In the genomic region with DNA sequence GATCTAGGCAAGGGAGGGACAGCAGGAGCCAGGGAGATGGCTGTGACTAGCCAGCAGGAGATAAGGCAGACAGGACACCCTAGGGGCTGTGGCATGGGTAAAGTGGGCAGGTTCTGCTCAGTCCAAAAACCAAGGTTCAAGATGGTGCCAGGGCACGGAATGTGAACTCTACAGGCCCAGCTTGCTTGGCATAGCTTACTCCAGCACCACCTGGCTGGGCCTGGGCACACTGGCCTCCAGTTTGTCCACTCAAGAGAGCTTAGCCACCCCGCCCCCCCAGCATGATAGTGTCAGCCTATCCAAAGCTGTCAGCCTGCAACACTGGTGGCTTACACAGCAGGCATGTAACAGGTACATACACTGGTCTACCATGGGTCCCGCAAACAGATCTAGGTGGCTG, we compare ENCODE assay signal across 34 mouse cellular contexts. TPM values are rescaled to one million over a fixed set of nuclear protein-coding genes. Genes with fewer than 3 reads are reported as not detected.
DNase-seq lines count a peak whose midpoint lies in the region; ATAC-seq and TF ChIP-seq lines count a peak whose summit lies in the region.
"Had no signal": no experiment of that assay in that cellular context is flagged by ENCODE, and none has a peak within 500 bp of the region (broad histone marks: within the 10 kb centered on the region; RNA-seq: fewer than 3 reads in every experiment).

No protein-coding gene starts in this region.

- no peak overlapping the region for H3K9ac ChIP-seq in kidney, postnatal 0 days (ENCODE audit: low read depth, low read length)
- no peak overlapping the region for H3K9ac ChIP-seq in lung, postnatal 0 days (replicated peaks; ENCODE audit: low read depth)
- H3K9ac ChIP-seq: embryonic facial prominence, embryonic 12.5 days; forebrain, postnatal 0 days had no signal

- peaks cover 90% of the 10 kb centered on the region for H3K4me1 ChIP-seq in heart, embryonic 10.5 days
- peaks cover 63% of the 10 kb centered on the region for H3K4me1 ChIP-seq in kidney, postnatal 0 days (replicated peaks; ENCODE audit: insufficient read depth, low read length)
- peaks cover 75% of the 10 kb centered on the region for H3K4me1 ChIP-seq in lung, postnatal 0 days (ENCODE audit: insufficient read depth, low read depth, low read length)

- DNase-seq in heart, embryonic 10.5 days (ENCODE audit: low spot score), result no peak
- DNase-seq in heart, postnatal 25 days (ENCODE audit: low spot score), result no peak
- DNase-seq in kidney, postnatal 0 days (ENCODE audit: low spot score), result no peak
- no peak for DNase-seq in kidney, postnatal 10 days
- no peak for DNase-seq in lung, postnatal 0 days (ENCODE audit: low spot score)
- no peak for DNase-seq in lung, postnatal 36 days
- no peak for DNase-seq in cerebellum, adult 11 months
- DNase-seq in ovary, postnatal 14 days (ENCODE audit: low spot score), result no peak
- DNase-seq: adrenal gland, adult 8-10 months; cerebellum, adult 18-20 months; cerebellum, postnatal 14 days; forebrain, postnatal 0 days; gastrocnemius, postnatal 14 days; heart, adult 18-20 months; heart, postnatal 36 days; lung, adult 18-20 months; lung, postnatal 4 days; right cerebral cortex, adult 18-20 months; right cerebral cortex, postnatal 4 days had no signal

- no peaks in the 10 kb centered on the region for H3K9me3 ChIP-seq in heart, embryonic 10.5 days
- H3K9me3 ChIP-seq in kidney, postnatal 0 days (replicated peaks; ENCODE audit: low read length), result no peaks in the 10 kb centered on the region
- H3K9me3 ChIP-seq in lung, postnatal 0 days (ENCODE audit: low read length), result no peaks in the 10 kb centered on the region
- H3K9me3 ChIP-seq: embryonic facial prominence, embryonic 12.5 days had no signal

- no peak overlapping the region for H3K4me2 ChIP-seq in kidney, postnatal 0 days (ENCODE audit: low read length)
- H3K4me2 ChIP-seq in lung, postnatal 0 days (replicated peaks; ENCODE audit: low read depth, low read length), result no peak overlapping the region
- H3K4me2 ChIP-seq: embryonic facial prominence, embryonic 12.5 days had no signal

- H3K36me3 ChIP-seq in heart, embryonic 10.5 days, result peaks cover 17% of the 10 kb centered on the region
- no peaks in the 10 kb centered on the region for H3K36me3 ChIP-seq in kidney, postnatal 0 days (ENCODE audit: insufficient read depth, low read length)
- H3K36me3 ChIP-seq in lung, postnatal 0 days (ENCODE audit: insufficient read depth, low read length), result no peaks in the 10 kb centered on the region

- H3K27ac ChIP-seq in heart, embryonic 10.5 days, result 0 out of 2 replicates have a peak overlapping the region, but pooled peaks have one; percentile 16
- peak overlapping the region; percentile 91 for H3K27ac ChIP-seq in kidney, postnatal 0 days
- peak overlapping the region; percentile 93 for H3K27ac ChIP-seq in lung, postnatal 0 days (ENCODE audit: low read length)
- H3K27ac ChIP-seq: embryonic facial prominence, embryonic 12.5 days had no signal

- 89% methylated on average over 3 of the region's 3 CpGs for WGBS in heart, embryonic 10.5 days
- 91% methylated on average over 3 of the region's 3 CpGs for WGBS in kidney, postnatal 0 days
- 81% methylated on average over 3 of the region's 3 CpGs for WGBS in lung, postnatal 0 days

- H3K27me3 ChIP-seq in heart, embryonic 10.5 days (ENCODE audit: insufficient read depth, poor library complexity, severe bottlenecking), result no peaks in the 10 kb centered on the region
- H3K27me3 ChIP-seq in kidney, postnatal 0 days (ENCODE audit: insufficient read depth, low read length), result no peaks in the 10 kb centered on the region
- no peaks in the 10 kb centered on the region for H3K27me3 ChIP-seq in lung, postnatal 0 days (replicated peaks; ENCODE audit: insufficient read depth, low read length)
- H3K27me3 ChIP-seq: embryonic facial prominence, embryonic 12.5 days had no signal

- intact Hi-C loops in heart, postnatal 25 days (cut with DNase I), result no loop called here

- no peak for TF ChIP-seq CTCF in kidney, postnatal 0 days (IDR thresholded peaks at IDR 0.05; ENCODE audit: low read depth)
- TF ChIP-seq CTCF in lung, postnatal 0 days (IDR thresholded peaks at IDR 0.05), result 0 out of 2 replicates have a peak, but pooled peaks have one; percentile 3

- no peak overlapping the region for H3K4me3 ChIP-seq in heart, embryonic 10.5 days
- H3K4me3 ChIP-seq in kidney, postnatal 0 days (replicated peaks; ENCODE audit: low read depth, low read length), result no peak overlapping the region
- no peak overlapping the region for H3K4me3 ChIP-seq in lung, postnatal 0 days (ENCODE audit: low read depth, low read length)
- H3K4me3 ChIP-seq: embryonic facial prominence, embryonic 12.5 days; myocyte had no signal

- no peak for ATAC-seq in kidney, postnatal 0 days (replicated peaks; ENCODE audit: low FRiP score, low read depth)
- ATAC-seq in lung, postnatal 0 days, result no peak
- ATAC-seq: activated CD4-positive, CD25-positive, alpha-beta regulatory T cell, adult 4 months; forebrain, postnatal 0 days; hindbrain, embryonic 16.5 days; midbrain, embryonic 16.5 days had no signal

- TF ChIP-seq EP300 in lung, postnatal 0 days (IDR thresholded peaks at IDR 0.05), result no peak

RNA-seq across cellular contexts. Expression of a gene that starts 24.7 kb away (rescaled TPM):
- polyA plus RNA-seq in heart, embryonic 10.5 days (2016; fragmentation: Nextera tagmentation; extraction: Ambion mirVana), result 24.5 and 29.7 TPM in 2 replicates
- total RNA-seq in heart, postnatal 25 days (2021), result 10 to 100 TPM; 22.6 to 22.8 TPM
- polyA plus RNA-seq in kidney, postnatal 0 days (2015; fragmentation: Nextera tagmentation; extraction: Ambion mirVana), result 18.4 and 19.5 TPM in 2 replicates
- polyA plus RNA-seq in lung, postnatal 0 days (2015; fragmentation: Nextera tagmentation; extraction: Ambion mirVana), result 12.9 and 13.4 TPM in 2 replicates

RNA-seq across cellular contexts. Expression of a gene that starts 24.7 kb away (rescaled TPM):
- 47.2 and 53.0 TPM in 2 replicates for polyA plus RNA-seq in heart, embryonic 10.5 days (2016; fragmentation: Nextera tagmentation; extraction: Ambion mirVana)
- 1 to 10 TPM; 8.4 to 8.8 TPM for total RNA-seq in heart, postnatal 25 days (2021)
- 33.5 and 36.6 TPM in 2 replicates for polyA plus RNA-seq in kidney, postnatal 0 days (2015; fragmentation: Nextera tagmentation; extraction: Ambion mirVana)
- 36.3 and 38.2 TPM in 2 replicates for polyA plus RNA-seq in lung, postnatal 0 days (2015; fragmentation: Nextera tagmentation; extraction: Ambion mirVana)

RNA-seq across cellular contexts. Expression of a gene that starts 26.2 kb away (rescaled TPM):
- not detected in 2 replicates for polyA plus RNA-seq in heart, embryonic 10.5 days (2016; fragmentation: Nextera tagmentation; extraction: Ambion mirVana)
- not detected for total RNA-seq in heart, postnatal 25 days (2021)
- polyA plus RNA-seq in kidney, postnatal 0 days (2015; fragmentation: Nextera tagmentation; extraction: Ambion mirVana), result 5.5 and 7.3 TPM in 2 replicates
- polyA plus RNA-seq in lung, postnatal 0 days (2015; fragmentation: Nextera tagmentation; extraction: Ambion mirVana), result not detected in 2 replicates
- total RNA-seq: adrenal gland, adult 8-10 months; gastrocnemius, postnatal 14 days; heart, adult 18-20 months; heart, postnatal 36 days; megakaryocyte-erythroid progenitor cell, adult 5-6 weeks had no signal
- polyA plus RNA-seq: activated CD4-positive, CD25-positive, alpha-beta regulatory T cell, adult 4 months; embryonic facial prominence, embryonic 12.5 days; forebrain, embryonic 11.5 days; forebrain, postnatal 0 days; heart, embryonic 14.5 days; hindbrain, embryonic 16.5 days; limb, embryonic 11.5 days had no signal

RNA-seq across cellular contexts. Expression of a gene that starts 32.6 kb away (rescaled TPM):
- not detected in 2 replicates for polyA plus RNA-seq in heart, embryonic 10.5 days (2016; fragmentation: Nextera tagmentation; extraction: Ambion mirVana)
- not detected for total RNA-seq in heart, postnatal 25 days (2021)
- 0.27 and 0.45 TPM in 2 replicates for polyA plus RNA-seq in kidney, postnatal 0 days (2015; fragmentation: Nextera tagmentation; extraction: Ambion mirVana)
- polyA plus RNA-seq in lung, postnatal 0 days (2015; fragmentation: Nextera tagmentation; extraction: Ambion mirVana), result not detected in 2 replicates
- total RNA-seq: adrenal gland, adult 8-10 months; forebrain, postnatal 0 days; gastrocnemius, postnatal 14 days; heart, adult 18-20 months; heart, postnatal 36 days; layer of hippocampus, adult 18-20 months; layer of hippocampus, postnatal 25 days; left cerebral cortex, postnatal 10 days; megakaryocyte-erythroid progenitor cell, adult 5-6 weeks had no signal
- polyA plus RNA-seq: activated CD4-positive, CD25-positive, alpha-beta regulatory T cell, adult 4 months; embryonic facial prominence, embryonic 12.5 days; forebrain, embryonic 11.5 days; forebrain, postnatal 0 days; heart, embryonic 14.5 days; hindbrain, embryonic 16.5 days; limb, embryonic 11.5 days; midbrain, embryonic 16.5 days; myocyte; neural tube, embryonic 14.5 days; urinary bladder, adult 2 months had no signal

RNA-seq across cellular contexts. Expression of a gene that starts 50.6 kb away (rescaled TPM):
- not detected in 2 replicates for polyA plus RNA-seq in heart, embryonic 10.5 days (2016; fragmentation: Nextera tagmentation; extraction: Ambion mirVana)
- total RNA-seq in heart, postnatal 25 days (2021), result not detected
- not detected in 2 replicates for polyA plus RNA-seq in kidney, postnatal 0 days (2015; fragmentation: Nextera tagmentation; extraction: Ambion mirVana)
- polyA plus RNA-seq in lung, postnatal 0 days (2015; fragmentation: Nextera tagmentation; extraction: Ambion mirVana), result not detected in 2 replicates
- total RNA-seq: adrenal gland, adult 8-10 months; forebrain, postnatal 0 days; gastrocnemius, postnatal 14 days; heart, adult 18-20 months; heart, postnatal 36 days; layer of hippocampus, adult 18-20 months; layer of hippocampus, postnatal 25 days; left cerebral cortex, postnatal 10 days; megakaryocyte-erythroid progenitor cell, adult 5-6 weeks had no signal
- polyA plus RNA-seq: activated CD4-positive, CD25-positive, alpha-beta regulatory T cell, adult 4 months; embryonic facial prominence, embryonic 12.5 days; forebrain, embryonic 11.5 days; forebrain, postnatal 0 days; heart, embryonic 14.5 days; hindbrain, embryonic 16.5 days; limb, embryonic 11.5 days; midbrain, embryonic 16.5 days; myocyte; neural tube, embryonic 14.5 days; testis, adult 2 months; urinary bladder, adult 2 months had no signal

Comparison
In these comparisons a context has a peak if more than half of its experiments do, and no peak if none do; other contexts are left out.
1. H3K27ac ChIP-seq: peak in every context shown above with its lines; median percentile 93 in lung, postnatal 0 days; 91 in kidney, postnatal 0 days; 16 in heart, embryonic 10.5 days.